Mouse (Mus musculus) intestine, embryonic 14.5 days (tissue): ENCODE results near the gene Casp12. TPM values are rescaled to one million over a fixed set of nuclear protein-coding genes. Genes with fewer than 3 reads are reported as not detected.

Experiments used
- ATAC-seq: fragments of 200-750 bp; cut with Nextera tagmentation; replicated peaks from 2 replicates; pipeline ENCODE4 v1.8.0; 2017; ENCODE audit warnings: low read depth, moderate number of reproducible peaks, moderate TSS enrichment, moderate library complexity; ENCODE audit not compliant: low FRiP score, low TSS enrichment
- DNase-seq: peaks from one replicate; pipeline ENCODE4 v3.0.0-alpha.2; 2018; ENCODE audit warnings: low spot score
- H3K27ac ChIP-seq: fragments of 300-500 bp; sonication (generic); 2 replicates; pipeline ENCODE4 v1.5.1; 2014; ENCODE audit warnings: low read depth, mild to moderate bottlenecking, control low read depth
- H3K27me3 ChIP-seq: fragments of 300-500 bp; sonication (generic); replicated peaks from 2 replicates; pipeline ENCODE4 v1.6.1; 2014; ENCODE audit warnings: low read length, control low read depth; ENCODE audit not compliant: control insufficient read depth, insufficient read depth
- H3K36me3 ChIP-seq: fragments of 300-500 bp; sonication (generic); 2 replicates; pipeline ENCODE4 v1.6.1; 2014; ENCODE audit warnings: low read length, control low read depth; ENCODE audit not compliant: control insufficient read depth, insufficient read depth
- H3K4me1 ChIP-seq: fragments of 300-500 bp; sonication (generic); replicated peaks from 2 replicates; pipeline ENCODE4 v1.6.1; 2014; ENCODE audit warnings: low read length, control low read depth, mixed read lengths; ENCODE audit not compliant: control insufficient read depth, insufficient read depth
- H3K4me2 ChIP-seq: fragments of 300-500 bp; sonication (generic); 2 replicates; pipeline ENCODE4 v1.6.1; 2014; ENCODE audit warnings: low read length
- H3K4me3 ChIP-seq: fragments of 300-500 bp; sonication (generic); 2 replicates; pipeline ENCODE4 v1.5.1; 2014; ENCODE audit warnings: low read depth, low read length, control low read depth, mixed read lengths
- H3K9ac ChIP-seq: fragments of 300-500 bp; sonication (generic); 2 replicates; pipeline ENCODE4 v1.6.1; 2014; ENCODE audit warnings: mild to moderate bottlenecking, low read length
- H3K9me3 ChIP-seq: fragments of 300-500 bp; sonication (generic); 2 replicates; pipeline ENCODE4 v1.6.1; 2016; ENCODE audit warnings: low read length, control low read depth; ENCODE audit not compliant: control insufficient read depth
- WGBS: fragments of 180-500 bp; shearing (Covaris S2); extraction: QIAGEN DNeasy Blood & Tissue Kit; methylation state at CpG from one replicate; pipeline ENCODE4 v1.1.7; 2014; 5-methylcytosine and 5-hydroxymethylcytosine counted together
- polyA plus RNA-seq: library from polyadenylated mRNA; unstranded; fragments of >200 nt; fragmentation: Nextera tagmentation; extraction: Ambion mirVana; gene quantifications from 2 replicates; pipeline ENCODE4 v1.2.1, GENCODE M21; 2014

The Casp12 gene
- polyA plus RNA-seq, 1 experiment from 2014 or later = 6.6 TPM

GRCm38 (mm10) chr9:5410988-5411568 lies 65.8 kb downstream of the Casp12 start:
- H3K4me2 ChIP-seq = no peak overlapping the region
- DNase-seq = no peak
- peak; percentile 68; the same call in 1 of the 2 replicates for ATAC-seq
- no peak overlapping the region for H3K4me3 ChIP-seq
- 59% methylated on average over 1 of the region's 1 CpGs for WGBS
- no peaks in the 10 kb centered on the region for H3K36me3 ChIP-seq
- H3K9me3 ChIP-seq = no peaks in the 10 kb centered on the region
- no peaks in the 10 kb centered on the region for H3K27me3 ChIP-seq
- H3K9ac ChIP-seq = no peak overlapping the region
- no peak overlapping the region for H3K27ac ChIP-seq
- no peaks in the 10 kb centered on the region for H3K4me1 ChIP-seq

- H3K9me3 ChIP-seq = no peaks in the 10 kb centered on the region
- no peak for DNase-seq
- no peak for ATAC-seq
Measured at GRCm38 (mm10) chr9:5412446-5413111, 67.3 kb downstream of the Casp12 start.

DNA sequence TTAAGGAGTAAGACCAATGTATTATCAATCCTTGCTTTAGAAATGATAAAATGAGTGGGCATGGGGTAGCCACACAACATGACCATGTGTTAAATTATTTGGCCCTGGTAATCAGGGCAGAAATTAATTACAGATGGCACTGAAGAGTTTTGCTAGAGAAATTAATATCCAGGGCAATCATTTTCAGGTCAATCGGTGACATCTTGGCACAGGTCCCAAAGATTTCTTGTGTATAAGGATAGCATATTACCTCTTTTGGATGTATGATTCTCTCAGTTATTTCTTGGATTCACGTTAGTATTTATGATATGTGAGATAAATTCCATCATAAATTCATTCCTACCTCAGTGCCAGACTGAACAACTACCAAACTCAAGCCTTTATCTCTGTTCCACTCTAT lies 72.6 kb downstream of the Casp12 start:
- ATAC-seq (no peak), DNase-seq (no peak)
- Histone ChIP-seq H3K36me3 (no peaks in the 10 kb centered on the region), H3K27me3 (no peaks in the 10 kb centered on the region), H3K9me3 (no peaks in the 10 kb centered on the region), H3K4me2 (no peak overlapping the region), H3K4me3 (no peak overlapping the region), H3K27ac (no peak overlapping the region), H3K4me1 (no peaks in the 10 kb centered on the region), H3K9ac (no peak overlapping the region)
- WGBS = 64% methylated on average over 2 of the region's 2 CpGs

More at GRCm38 (mm10) chr9:5412446-5413111, 67.3 kb downstream of the Casp12 start:
- no peak overlapping the region for H3K9ac ChIP-seq
- no peak overlapping the region for H3K4me2 ChIP-seq
- no peak overlapping the region for H3K4me3 ChIP-seq
- no peaks in the 10 kb centered on the region for H3K4me1 ChIP-seq
- H3K27ac ChIP-seq = no peak overlapping the region
- H3K27me3 ChIP-seq = no peaks in the 10 kb centered on the region
- 59% methylated on average over 4 of the region's 4 CpGs for WGBS
- H3K36me3 ChIP-seq = no peaks in the 10 kb centered on the region

Other genes starting within 250 kb of the Casp12 start
- 1.8 and 1.9 TPM in 2 replicates for gene Casp1, start 46.9 kb upstream of the Casp12 start, polyA plus RNA-seq
- 1.9 and 2.1 TPM in 2 replicates for gene Casp4, start 36.6 kb upstream of the Casp12 start, polyA plus RNA-seq